Mouse (Mus musculus) T-helper 2 cell (primary cell): ENCODE measurements around the gene Ppp3ca.

Experiments used
- in situ Hi-C: fragments of 300-600 bp; cut with MboI, MseI; formaldehyde crosslinking; loops from one replicate; pipeline ENCODE4 v1.15.1; 2025; ENCODE audit warnings: high pct_unique_total_duplicates

Gene Ppp3ca

GRCm38 (mm10) chr3:136849035-136849434, 179.1 kb downstream of the Ppp3ca start:
- in situ Hi-C loops = no loop called here

- in situ Hi-C loops = no loop called here
Observed at GRCm38 (mm10) chr3:136852921-136853320, 183.0 kb downstream of the Ppp3ca start.

GRCm38 (mm10) chr3:136853596-136853995, 183.7 kb downstream of the Ppp3ca start:
- in situ Hi-C loops = no loop called here

GRCm38 (mm10) chr3:136855996-136856395, 186.1 kb downstream of the Ppp3ca start:
- in situ Hi-C loops = no loop called here

GRCm38 (mm10) chr3:136862051-136862837, 192.3 kb downstream of the Ppp3ca start:
- in situ Hi-C loops = no loop called here

GRCm38 (mm10) chr3:136863127-136863526, 193.2 kb downstream of the Ppp3ca start:
- in situ Hi-C loops = no loop called here

- in situ Hi-C loops = no loop called here
Observed at GRCm38 (mm10) chr3:136864306-136864705, 194.4 kb downstream of the Ppp3ca start.

- in situ Hi-C loops = no loop called here
Observed at GRCm38 (mm10) chr3:136865176-136865859, 195.4 kb downstream of the Ppp3ca start.

- in situ Hi-C loops = no loop called here
Observed at GRCm38 (mm10) chr3:136866095-136866494, 196.2 kb downstream of the Ppp3ca start.

GRCm38 (mm10) chr3:136866571-136866970, 196.6 kb downstream of the Ppp3ca start:
- in situ Hi-C loops = no loop called here

- in situ Hi-C loops = no loop called here
Observed at GRCm38 (mm10) chr3:136867366-136867765, 197.4 kb downstream of the Ppp3ca start.

- in situ Hi-C loops = no loop called here
Observed at GRCm38 (mm10) chr3:136871772-136872532, 202.0 kb downstream of the Ppp3ca start.

GRCm38 (mm10) chr3:136872533-136873095, 202.7 kb downstream of the Ppp3ca start:
- in situ Hi-C loops = no loop called here

GRCm38 (mm10) chr3:136873809-136874449, 204.0 kb downstream of the Ppp3ca start:
- in situ Hi-C loops = no loop called here

GRCm38 (mm10) chr3:136874566-136874965, 204.6 kb downstream of the Ppp3ca start:
- in situ Hi-C loops = no loop called here

- in situ Hi-C loops = no loop called here
Observed at GRCm38 (mm10) chr3:136887741-136888140, 217.8 kb downstream of the Ppp3ca start.

GRCm38 (mm10) chr3:136892140-136892539, 222.2 kb downstream of the Ppp3ca start:
- in situ Hi-C loops = no loop called here

- in situ Hi-C loops = no loop called here
Observed at GRCm38 (mm10) chr3:136893596-136894402, 223.9 kb downstream of the Ppp3ca start.

GRCm38 (mm10) chr3:136895498-136895897, 225.6 kb downstream of the Ppp3ca start:
- in situ Hi-C loops = no loop called here

- in situ Hi-C loops = no loop called here
Observed at GRCm38 (mm10) chr3:136896276-136896675, 226.4 kb downstream of the Ppp3ca start.

GRCm38 (mm10) chr3:136899744-136900143, 229.8 kb downstream of the Ppp3ca start:
- in situ Hi-C loops = no loop called here
